Mouse (Mus musculus) G1E (cell line): ENCODE results near the gene Cbx5.

Source experiments
- CTCF ChIP-seq: IDR thresholded peaks from 2 replicates; pipeline ENCODE4 v1.5.1; 2012; ENCODE audit warnings: low read depth, low read length, inconsistent platforms, mixed read lengths
- POLR2AphosphoS5 ChIP-seq: IDR thresholded peaks from 2 replicates; pipeline ENCODE4 v1.6.1; 2012; ENCODE audit warnings: low read depth, low read length, inconsistent platforms; ENCODE audit not compliant: insufficient replicate concordance
- TAL1 ChIP-seq: conservative IDR thresholded peaks from 2 replicates; pipeline ENCODE4 v1.6.1; 2012; ENCODE audit warnings: low read depth, low read length, inconsistent platforms, mixed read lengths

DNA sequence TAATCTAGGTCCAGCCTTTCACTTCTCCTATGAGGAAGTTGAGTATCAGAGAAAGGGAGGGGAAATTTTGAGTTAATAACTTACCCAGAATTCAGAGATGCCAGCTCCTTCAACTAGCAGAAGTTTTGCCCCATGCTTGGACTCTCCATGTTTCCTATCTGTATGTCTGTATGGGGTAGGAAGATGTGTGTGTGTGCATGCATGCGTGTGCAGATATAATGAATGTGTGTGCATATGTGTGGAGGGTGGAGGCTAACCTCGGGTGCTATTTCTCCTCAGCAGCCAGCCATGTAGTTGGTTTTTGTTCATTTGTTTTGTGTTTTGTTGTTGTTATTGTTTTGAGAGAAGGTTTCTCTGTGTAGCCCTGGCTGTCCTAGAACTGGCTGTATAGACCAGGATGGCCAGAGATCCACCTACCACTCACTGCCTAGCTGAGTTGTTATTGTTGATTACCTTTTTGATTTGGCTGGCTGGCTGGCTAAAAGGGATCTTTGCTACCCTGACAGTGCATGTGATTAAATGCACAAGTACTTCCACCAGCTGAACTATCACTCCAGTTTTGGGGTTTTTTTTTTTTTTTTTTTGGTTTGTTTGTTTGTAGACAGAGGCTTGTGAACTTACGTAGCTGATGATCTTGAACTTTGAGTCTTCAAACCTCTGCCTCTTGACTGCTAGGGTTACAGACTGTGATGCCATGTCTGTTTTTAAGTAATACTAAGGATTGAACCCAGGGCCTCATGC, 42.0 kb upstream of the Cbx5 start:
- no peak for TF ChIP-seq CTCF
- TF ChIP-seq TAL1, result no peak
- no peak for TF ChIP-seq POLR2AphosphoS5
